Mouse (Mus musculus) stomach, embryonic 14.5 days (tissue): ENCODE measurements at regions not wholly inside any gene's neighbourhood (a gene's known extent, or its start where the extent isn't known, plus 50 kb on each side); places are given as distances from the start of the nearest gene placed in this dataset.

Experiments used
- ATAC-seq: fragments of 200-750 bp; cut with Nextera tagmentation; 2 replicates; pipeline ENCODE4 v1.8.0; 2017; ENCODE audit warnings: low read depth, moderate TSS enrichment; ENCODE audit not compliant: insufficient number of reproducible peaks, insufficient read depth, low FRiP score
- H3K27ac ChIP-seq: fragments of 300-500 bp; sonication (generic); 2 replicates; pipeline ENCODE4 v1.5.1; 2014; ENCODE audit warnings: mild to moderate bottlenecking, low read length, moderate library complexity, mixed read lengths
- H3K27me3 ChIP-seq: fragments of 300-500 bp; sonication (generic); 2 replicates; pipeline ENCODE4 v1.6.1; 2014; ENCODE audit warnings: low read length, control low read depth, mixed read lengths; ENCODE audit not compliant: control insufficient read depth, insufficient read depth
- H3K36me3 ChIP-seq: fragments of 300-500 bp; sonication (generic); 2 replicates; pipeline ENCODE4 v1.6.1; 2014; ENCODE audit warnings: mild to moderate bottlenecking, control low read depth, low read length, moderate library complexity, mixed read lengths; ENCODE audit not compliant: control insufficient read depth, insufficient read depth
- H3K4me1 ChIP-seq: fragments of 300-500 bp; sonication (generic); 2 replicates; pipeline ENCODE4 v1.6.1; 2014; ENCODE audit warnings: low read length, control low read depth, mixed read lengths; ENCODE audit not compliant: control insufficient read depth, insufficient read depth
- H3K4me2 ChIP-seq: fragments of 300-500 bp; sonication (generic); replicated peaks from 2 replicates; pipeline ENCODE4 v1.6.1; 2014; ENCODE audit warnings: low read depth, low read length, control low read depth
- H3K4me3 ChIP-seq: fragments of 300-500 bp; sonication (generic); 2 replicates; pipeline ENCODE4 v1.5.1; 2014; ENCODE audit warnings: low read depth, low read length, control low read depth
- H3K9ac ChIP-seq: fragments of 300-500 bp; sonication (generic); replicated peaks from 2 replicates; pipeline ENCODE4 v1.6.1; 2014; ENCODE audit warnings: low read depth, mild to moderate bottlenecking, control low read depth, low read length, moderate library complexity, mixed read lengths
- H3K9me3 ChIP-seq: fragments of 300-500 bp; sonication (generic); 2 replicates; pipeline ENCODE4 v1.6.1; 2016; ENCODE audit warnings: low read depth, low read length, control low read depth; ENCODE audit not compliant: control insufficient read depth
- WGBS: fragments of 180-500 bp; shearing (Covaris S2); extraction: QIAGEN DNeasy Blood & Tissue Kit; methylation state at CpG from one replicate; pipeline ENCODE4 v1.1.7; 2014; 5-methylcytosine and 5-hydroxymethylcytosine counted together

DNA sequence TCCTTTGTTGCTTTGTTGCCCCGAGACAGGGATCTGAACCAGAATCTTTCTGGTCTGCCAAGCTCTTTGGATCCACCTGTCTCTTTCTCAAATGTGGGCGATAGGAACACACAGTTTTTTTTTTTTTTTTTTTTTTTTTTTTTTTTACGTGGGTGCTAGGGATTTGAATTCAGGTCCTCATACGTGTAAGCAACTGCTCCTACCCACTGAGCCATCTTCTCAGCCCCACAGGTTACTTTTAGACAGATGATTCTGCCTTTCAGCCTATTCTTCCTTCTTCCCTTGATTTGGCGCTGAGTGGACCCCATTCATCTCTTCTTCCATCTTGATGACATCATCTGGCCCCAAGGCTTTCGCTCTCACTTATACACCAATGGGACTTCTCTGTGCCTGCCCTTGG, 80.5 kb upstream of the Got2 start:
- Histone ChIP-seq H3K27ac (no peak overlapping the region), H3K27me3 (no peaks in the 10 kb centered on the region), H3K9ac (no peak overlapping the region), H3K4me1 (no peaks in the 10 kb centered on the region), H3K4me3 (no peak overlapping the region), H3K9me3 (no peaks in the 10 kb centered on the region), H3K4me2 (no peak overlapping the region), H3K36me3 (no peaks in the 10 kb centered on the region)
- WGBS: 92% methylated on average over 6 of the region's 6 CpGs
- ATAC-seq: no peak

DNA sequence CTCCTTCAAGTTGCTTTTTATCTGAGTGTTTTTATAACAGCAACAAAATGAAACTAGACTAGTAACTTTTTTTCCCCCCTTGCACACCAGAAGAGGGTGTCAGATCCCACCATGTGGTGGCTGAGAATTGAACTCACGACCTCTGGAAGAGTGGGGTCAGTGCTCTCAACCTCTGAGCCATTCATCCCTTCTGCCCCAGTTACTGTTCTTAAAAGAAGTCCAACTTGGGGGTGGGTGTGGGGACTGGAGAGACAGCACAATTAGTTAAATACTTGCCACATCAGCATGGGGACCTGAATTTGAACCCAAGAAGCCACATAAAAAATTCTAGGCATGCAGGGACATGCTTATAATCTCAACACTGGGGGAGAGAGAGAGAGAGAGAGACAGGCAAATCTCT, 78.1 kb upstream of the Got2 start:
- H3K36me3 ChIP-seq: no peaks in the 10 kb centered on the region
- H3K9me3 ChIP-seq: no peaks in the 10 kb centered on the region
- 47% methylated on average over 1 of the region's 1 CpGs for WGBS
- H3K4me1 ChIP-seq: no peaks in the 10 kb centered on the region
- H3K4me2 ChIP-seq: no peak overlapping the region
- no peak overlapping the region for H3K27ac ChIP-seq
- no peak for ATAC-seq
- H3K4me3 ChIP-seq: no peak overlapping the region
- H3K27me3 ChIP-seq: no peaks in the 10 kb centered on the region
- no peak overlapping the region for H3K9ac ChIP-seq

DNA sequence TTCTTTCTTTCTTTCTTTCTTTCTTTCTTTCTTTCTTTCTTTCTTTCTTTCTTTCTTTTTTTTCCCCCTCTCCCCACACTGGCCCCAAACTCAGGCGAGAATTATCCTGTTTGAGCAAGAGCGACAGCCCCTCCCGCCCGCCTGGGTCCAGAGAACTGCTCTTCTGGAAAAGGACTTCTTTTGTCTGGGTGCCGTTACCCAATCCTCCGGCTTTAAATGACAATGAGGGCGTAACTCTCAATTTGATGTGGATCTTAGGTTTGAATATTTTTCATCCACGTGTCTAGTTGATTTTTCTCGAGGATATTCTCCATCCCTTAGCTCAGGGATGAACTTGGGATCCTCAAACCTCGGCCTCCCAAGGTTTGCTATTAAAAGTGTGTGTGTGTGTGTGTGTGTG, 63.9 kb upstream of the Got2 start:
- no peaks in the 10 kb centered on the region for H3K36me3 ChIP-seq
- no peaks in the 10 kb centered on the region for H3K4me1 ChIP-seq
- no peaks in the 10 kb centered on the region for H3K27me3 ChIP-seq
- H3K4me3 ChIP-seq: peak overlapping the region; percentile 14; the same call in 1 of the 2 replicates
- peak overlapping the region; percentile 35 for H3K4me2 ChIP-seq
- no peaks in the 10 kb centered on the region for H3K9me3 ChIP-seq
- H3K9ac ChIP-seq: no peak overlapping the region
- WGBS: 37% methylated on average over 10 of the region's 10 CpGs
- ATAC-seq: no peak
- no peak overlapping the region for H3K27ac ChIP-seq

DNA sequence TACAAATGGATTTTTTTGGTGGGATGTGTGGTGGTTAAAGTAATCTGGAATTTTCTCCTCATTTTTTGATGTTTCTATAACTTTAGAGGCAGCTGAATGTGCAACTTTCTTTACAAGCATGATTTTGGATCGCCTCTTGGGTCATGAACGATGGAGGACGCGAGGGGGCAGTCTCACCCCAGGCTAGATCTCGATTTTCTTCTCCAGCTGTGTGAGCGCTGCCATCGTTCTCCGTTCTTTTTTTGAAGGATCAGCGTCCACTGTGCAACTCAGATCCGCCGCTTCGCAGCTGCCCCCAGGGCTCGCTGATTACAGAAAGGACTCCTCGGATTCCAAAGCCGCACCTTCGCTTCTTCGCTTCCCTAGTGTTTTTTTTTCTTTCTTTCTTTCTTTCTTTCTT, 63.4 kb upstream of the Got2 start:
- no peak overlapping the region for H3K27ac ChIP-seq
- 1% methylated on average over 17 of the region's 17 CpGs for WGBS
- H3K27me3 ChIP-seq: no peaks in the 10 kb centered on the region
- H3K36me3 ChIP-seq: no peaks in the 10 kb centered on the region
- peak overlapping the region; percentile 35 for H3K4me2 ChIP-seq
- no peak overlapping the region for H3K9ac ChIP-seq
- peak overlapping the region; percentile 14; the same call in 1 of the 2 replicates for H3K4me3 ChIP-seq
- H3K4me1 ChIP-seq: no peaks in the 10 kb centered on the region
- ATAC-seq: no peak
- H3K9me3 ChIP-seq: no peaks in the 10 kb centered on the region
